ENCODE assay signal across 29 mouse cellular contexts in the genomic region with DNA sequence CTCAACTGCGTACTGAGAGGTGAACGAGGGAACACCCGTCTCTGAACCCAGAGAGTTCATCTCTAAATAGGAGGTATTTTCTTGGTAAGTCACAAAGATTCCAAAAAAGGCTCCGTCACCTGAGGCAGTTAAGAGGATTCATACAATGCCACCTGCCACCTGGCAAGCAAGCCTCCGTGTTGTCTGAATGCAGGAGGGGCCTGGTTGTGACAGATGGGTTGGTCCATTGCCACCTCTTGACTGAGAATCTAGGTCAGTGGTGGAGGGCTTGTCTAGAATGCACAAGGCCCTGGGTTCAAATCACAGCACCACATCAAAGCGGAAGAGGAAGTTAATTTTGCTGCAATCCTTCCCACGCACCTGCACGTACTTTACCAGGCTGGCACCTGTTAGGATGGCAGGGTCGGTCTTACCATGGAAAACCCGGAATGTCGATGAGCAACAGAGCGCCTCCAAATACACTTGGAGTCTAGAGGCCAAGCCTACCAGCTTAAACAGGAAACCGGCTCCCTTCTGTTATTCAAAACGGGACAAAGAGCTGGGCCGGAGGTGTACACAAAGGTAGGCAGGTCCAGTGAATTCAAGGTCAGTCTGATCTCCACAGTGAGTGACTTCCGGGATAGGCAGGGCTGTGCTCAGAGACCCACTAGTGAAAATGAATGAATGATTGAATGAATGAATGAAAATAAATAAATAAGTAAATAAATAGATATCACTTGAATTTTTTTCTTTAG. TPM values are rescaled to one million over a fixed set of nuclear protein-coding genes. Genes with fewer than 3 reads are reported as not detected.
DNase-seq lines count a peak whose midpoint lies in the region; ATAC-seq and TF ChIP-seq lines count a peak whose summit lies in the region.
"Had no signal": no experiment of that assay in that cellular context is flagged by ENCODE, and none has a peak within 500 bp of the region (broad histone marks: within the 10 kb centered on the region; RNA-seq: fewer than 3 reads in every experiment).

No protein-coding gene starts in this region.

- peaks cover 37% of the 10 kb centered on the region; the same call in 1 of the 2 replicates for H3K36me3 ChIP-seq in ES-E14 (ENCODE audit: control insufficient read depth, insufficient read depth, low read length, poor library complexity, severe bottlenecking)
- H3K36me3 ChIP-seq: embryonic facial prominence, embryonic 12.5 days; forebrain, embryonic 10.5 days; heart, embryonic 12.5 days; midbrain, embryonic 12.5 days; neural tube, embryonic 13.5 days had no signal

- peak overlapping the region; percentile 37 to 52 for H3K4me3 ChIP-seq in ES-E14 (ENCODE audit: insufficient read depth in 1 of 2, low read depth in 1 of 2, low read length in 2 of 2, poor library complexity in 1 of 2, severe bottlenecking in 1 of 2)
- no peak overlapping the region for H3K4me3 ChIP-seq in cerebellum, adult 2 months (replicated peaks; ENCODE audit: insufficient read depth, low read depth, low read length)
- H3K4me3 ChIP-seq: embryonic facial prominence, embryonic 12.5 days; forebrain, embryonic 10.5 days; heart, embryonic 12.5 days; liver, embryonic 12.5 days; midbrain, embryonic 12.5 days; myocyte; neural tube, embryonic 13.5 days had no signal

- peak overlapping the region; percentile 91 for H3K27ac ChIP-seq in ES-E14 (ENCODE audit: insufficient read depth, low read depth, low read length, poor library complexity, severe bottlenecking)
- H3K27ac ChIP-seq in cerebellum, adult 2 months (ENCODE audit: insufficient read depth, low read length) = no peak overlapping the region
- H3K27ac ChIP-seq: embryonic facial prominence, embryonic 12.5 days; forebrain, embryonic 10.5 days; kidney, postnatal 0 days; liver, embryonic 12.5 days; midbrain, embryonic 12.5 days; neural tube, embryonic 13.5 days had no signal

- DNase-seq in cerebellum, adult 11-12 months = peak; percentile 62
- DNase-seq in cerebellum, postnatal 4 days (ENCODE audit: low spot score in 2 of 2) = no peak
- peak; percentile 78 for DNase-seq in ES-E14 (ENCODE audit: low read depth, low spot score)
- peak; percentile 49 to 72 for DNase-seq in cerebellum, adult 2 months
- DNase-seq in cerebellum, postnatal 14 days = peak; percentile 80
- DNase-seq in gastrocnemius, adult 18-20 months (ENCODE audit: low spot score) = no peak
- DNase-seq in embryo, embryonic 9.5 days (ENCODE audit: extremely low spot score) = no peak
- DNase-seq: adrenal gland, postnatal 25 days; gastrocnemius, postnatal 25 days; heart, adult 18-20 months; kidney, adult 2 months; kidney, postnatal 4 days; layer of hippocampus, postnatal 36 days; left cerebral cortex, postnatal 4 days; liver, postnatal 0 days; lung, postnatal 36 days; thymus, adult 2 months; thymus, postnatal 36 days had no signal

- no peak for TF ChIP-seq CTCF in cerebellum, adult 2 months (IDR thresholded peaks at IDR 0.05; ENCODE audit: borderline replicate concordance, insufficient read depth, low read depth, low read length)

- no peak for ATAC-seq in activated CD4-positive, CD25-positive, alpha-beta regulatory T cell, adult 4 months
- ATAC-seq: forebrain, embryonic 16.5 days; hindbrain, embryonic 16.5 days; liver, embryonic 12.5 days; liver, postnatal 0 days had no signal

- H3K9ac ChIP-seq in ES-E14 (ENCODE audit: insufficient read depth, low read depth, low read length, poor library complexity, severe bottlenecking) = peak overlapping the region; percentile 27; the same call in 1 of the 2 replicates
- H3K9ac ChIP-seq: embryonic facial prominence, embryonic 12.5 days; heart, embryonic 12.5 days; liver, embryonic 12.5 days; liver, postnatal 0 days; midbrain, embryonic 12.5 days; neural tube, embryonic 13.5 days had no signal

- in situ Hi-C loops in ES-E14 (cut with MboI; ENCODE audit: low sequenced_read_pairs in 2 of 2, unreplicated experiment in 2 of 2) = no loop called here

- H3K4me1 ChIP-seq in ES-E14 (ENCODE audit: control insufficient read depth in 2 of 2, insufficient read depth in 2 of 2, low read length in 2 of 2, poor library complexity in 1 of 2) = peaks cover 29 to 48% of the 10 kb centered on the region in 2 experiments
- peaks cover 13% of the 10 kb centered on the region for H3K4me1 ChIP-seq in cerebellum, adult 2 months (ENCODE audit: control insufficient read depth, insufficient read depth, low read length)
- H3K4me1 ChIP-seq: heart, embryonic 12.5 days; midbrain, embryonic 12.5 days had no signal

- no peaks in the 10 kb centered on the region for H3K9me3 ChIP-seq in ES-E14 (ENCODE audit: control insufficient read depth, insufficient read depth, low read depth, low read length)
- H3K9me3 ChIP-seq: embryonic facial prominence, embryonic 12.5 days; forebrain, embryonic 10.5 days; heart, embryonic 12.5 days; liver, embryonic 12.5 days; midbrain, embryonic 12.5 days; neural tube, embryonic 13.5 days had no signal

- WGBS in cerebellum, adult 2 months = 79% methylated on average over 16 of the region's 16 CpGs

- TF ChIP-seq POLR2A in cerebellum, adult 2 months (IDR thresholded peaks at IDR 0.05; ENCODE audit: borderline replicate concordance, insufficient read depth, low read length) = no peak

- no peaks in the 10 kb centered on the region for H3K27me3 ChIP-seq in cerebellum, adult 2 months (ENCODE audit: control insufficient read depth, insufficient read depth, low read length)
- H3K27me3 ChIP-seq: embryonic facial prominence, embryonic 12.5 days; heart, embryonic 12.5 days; liver, embryonic 12.5 days; neural tube, embryonic 13.5 days had no signal

TF ChIP-seq in ES-E14, 5 proteins besides CTCF, POLR2A, EP300 and RAD21:
- no peak for TF ChIP-seq CHD2 (IDR thresholded peaks at IDR 0.05; ENCODE audit: low read depth, low read length)
- TF ChIP-seq ZC3H11A (IDR thresholded peaks at IDR 0.05; ENCODE audit: borderline replicate concordance, low read depth, low read length) = no peak
- no peak for TF ChIP-seq HCFC1 (IDR thresholded peaks at IDR 0.05; ENCODE audit: borderline replicate concordance, insufficient read depth, low read length)
- no peak for TF ChIP-seq MAFK (IDR thresholded peaks at IDR 0.05; ENCODE audit: insufficient read depth, low read depth, low read length)
- TF ChIP-seq ZNF384 (IDR thresholded peaks at IDR 0.05; ENCODE audit: low read depth, low read length) = no peak

RNA-seq across cellular contexts. Expression of a gene that starts 9.3 kb away (rescaled TPM):
- total RNA-seq in ES-E14 (2012; rRNA removed) = 36.5 and 110 TPM in 2 replicates
- polyA plus RNA-seq in cerebellum, adult 2 months (2012; rRNA removed) = 4.5 and 5.4 TPM in 2 replicates
- 1 to 10 TPM; 8.8 to 9.8 TPM for polyA plus RNA-seq in activated CD4-positive, CD25-positive, alpha-beta regulatory T cell, adult 4 months (2017; shearing (Covaris generic))
- total RNA-seq in gastrocnemius, adult 18-20 months (2021) = 10 to 100 TPM in 1 of 2 experiments, 1 to 10 TPM in 1; 7.8 to 10.0 TPM

Comparison
In these comparisons a context has a peak if more than half of its experiments do, and no peak if none do; other contexts are left out.
1. DNase-seq: peak in cerebellum, adult 11-12 months (single experiment), ES-E14 (single experiment), cerebellum, adult 2 months (2 of 2) and cerebellum, postnatal 14 days (2 of 2); none in cerebellum, postnatal 4 days (0 of 2), gastrocnemius, adult 18-20 months (single experiment) and embryo, embryonic 9.5 days (single experiment).